Mouse (Mus musculus) cerebellum, adult 9-10 months (tissue): ENCODE data around the gene Ebpl.
A peak's percentile ranks its signal among the peaks of the same experiment; 100 is the strongest.

ENCODE experiments used
- DNase-seq: peaks from one replicate; pipeline ENCODE4 v3.0.0; 2022

The Ebpl gene

DNA sequence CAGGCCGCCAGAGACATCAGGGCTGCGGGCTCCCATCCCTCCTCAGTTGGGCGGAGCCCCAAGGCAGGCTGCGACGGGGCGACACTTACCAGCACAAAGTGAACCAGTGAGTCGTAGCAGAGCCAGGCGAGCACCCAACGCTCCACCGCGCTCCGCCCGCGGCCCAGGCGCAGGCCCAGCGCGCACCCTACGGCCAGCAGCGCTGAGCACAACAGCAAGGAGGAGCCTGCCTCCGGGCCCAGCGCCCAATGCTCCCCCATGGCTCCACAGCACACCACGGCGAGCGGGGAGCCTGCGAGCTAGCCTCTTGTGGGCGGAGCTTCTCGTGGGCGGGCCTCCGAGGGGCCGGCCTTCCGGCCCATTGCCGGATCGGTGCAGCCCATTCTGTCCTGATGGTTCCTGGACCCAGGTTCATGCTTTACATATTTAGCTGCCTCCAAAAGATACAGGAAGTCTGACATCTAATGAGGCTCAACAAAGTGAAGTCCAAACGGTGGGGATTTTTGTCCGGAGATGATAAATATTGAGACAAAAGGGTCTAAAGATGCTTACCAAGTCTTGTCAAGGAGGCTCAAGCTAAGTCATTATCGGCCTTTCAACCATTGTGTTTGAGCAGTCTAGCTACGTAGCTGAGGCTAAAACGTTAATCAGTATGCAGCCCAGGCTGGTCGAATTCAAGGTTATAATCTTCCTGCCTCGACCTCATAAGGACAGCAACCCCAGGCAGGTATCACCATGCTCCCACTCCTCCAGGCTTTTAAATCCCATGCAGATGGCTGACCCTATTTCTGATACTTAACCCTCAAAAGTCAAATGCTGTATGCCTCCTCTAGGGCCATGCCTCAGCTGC, at the start of gene Ebpl:
Gene Ebpl (minus strand): TSS at position 309 of the 850 bp plus-strand sequence.
- peak; percentile 90 for DNase-seq

DNA sequence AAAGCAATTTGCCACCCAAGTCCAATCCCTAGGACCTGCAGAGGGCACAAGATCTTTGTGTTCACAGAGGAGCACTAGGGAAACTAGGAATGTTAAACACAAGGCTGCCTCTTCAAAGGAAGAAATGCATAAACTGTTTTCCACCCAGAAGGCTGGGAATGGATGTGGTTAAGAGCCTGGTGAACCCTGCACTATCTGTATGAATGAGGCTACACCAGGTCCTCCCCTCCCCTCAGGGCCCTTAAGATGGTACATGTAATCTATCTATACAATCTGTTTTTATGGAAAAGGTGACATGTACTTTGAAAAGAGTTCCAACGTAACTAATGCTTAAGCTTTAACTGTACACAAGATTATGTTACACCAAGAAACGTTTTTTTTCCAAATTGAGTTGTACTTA, 49.8 kb upstream of the Ebpl start:
- DNase-seq = no peak

DNA sequence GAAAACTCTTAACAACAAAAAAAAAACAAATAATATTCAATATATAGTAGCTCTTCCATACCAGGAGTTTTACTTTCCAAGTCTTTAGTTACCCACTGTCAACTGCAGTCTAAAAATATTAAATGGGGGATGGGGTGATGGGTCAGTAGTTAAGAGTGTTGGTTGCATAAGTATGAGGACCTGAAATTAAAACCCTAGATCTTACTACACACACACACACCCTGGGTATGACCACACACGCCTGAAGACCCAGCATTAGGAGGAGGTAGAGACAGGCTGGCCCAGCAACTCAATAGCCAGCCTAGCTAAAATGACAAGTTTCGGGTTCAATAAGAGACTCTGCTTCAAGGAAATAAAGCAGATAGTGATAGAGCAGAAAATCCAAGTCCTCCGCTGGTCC, 46.8 kb upstream of the Ebpl start:
- DNase-seq = no peak

- DNase-seq = no peak
Observed at GRCm38 (mm10) chr14:61405761-61406160, 45.5 kb upstream of the Ebpl start.

- no peak for DNase-seq
Observed at GRCm38 (mm10) chr14:61404941-61405340, 44.7 kb upstream of the Ebpl start.

DNA sequence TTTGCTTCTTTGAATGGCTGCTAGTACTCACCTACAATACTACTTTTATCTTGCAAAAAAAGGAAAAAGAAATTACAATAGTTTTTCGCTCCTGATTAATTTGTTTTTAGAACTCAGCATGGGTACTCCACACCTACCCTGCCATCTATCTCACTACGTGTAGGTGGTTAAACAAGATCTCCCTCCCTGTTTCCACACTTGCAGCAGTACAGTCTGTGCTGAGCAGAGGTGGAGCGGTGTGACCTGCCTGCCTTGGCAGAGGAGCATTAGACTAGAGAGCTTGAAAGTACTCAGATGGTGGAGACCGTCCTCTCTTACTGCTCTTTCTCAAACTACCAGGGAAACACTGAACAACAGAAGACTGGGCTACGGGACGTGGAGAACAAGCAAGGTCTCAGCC, 34.5 kb upstream of the Ebpl start:
- DNase-seq = no peak

- no peak for DNase-seq
Observed at GRCm38 (mm10) chr14:61390586-61390985, 30.3 kb upstream of the Ebpl start.

- peak; percentile 31 for DNase-seq
Observed at GRCm38 (mm10) chr14:61367290-61367689, 7.1 kb upstream of the Ebpl start.

- DNase-seq = no peak
Observed at GRCm38 (mm10) chr14:61364656-61365055, 4.4 kb upstream of the Ebpl start.

DNA sequence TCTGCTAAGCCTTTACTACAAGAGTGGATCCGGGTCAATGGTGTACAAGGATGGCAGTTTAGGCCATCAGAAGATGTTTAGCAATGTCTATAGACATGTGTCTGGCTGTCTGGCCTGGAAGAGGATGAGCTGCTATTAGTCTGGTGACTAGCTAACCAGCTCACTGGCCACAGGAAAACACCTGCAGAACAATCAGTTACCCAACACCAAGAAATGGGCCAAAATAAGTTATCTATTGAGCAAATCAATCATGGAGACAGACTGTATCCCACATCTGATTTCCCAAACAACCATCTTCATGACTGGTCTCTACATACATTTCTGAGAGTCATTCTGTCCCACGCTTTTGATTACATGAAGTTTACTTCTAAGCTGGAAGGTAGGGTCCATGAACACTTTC, 3.5 kb upstream of the Ebpl start:
- DNase-seq = no peak

GRCm38 (mm10) chr14:61362268-61362667, 2.0 kb upstream of the Ebpl start:
- no peak for DNase-seq

GRCm38 (mm10) chr14:61360981-61361511, 807 bp upstream of the Ebpl start:
- no peak for DNase-seq

- no peak for DNase-seq
Observed at GRCm38 (mm10) chr14:61354251-61355235, 5.7 kb downstream of the Ebpl start.

DNA sequence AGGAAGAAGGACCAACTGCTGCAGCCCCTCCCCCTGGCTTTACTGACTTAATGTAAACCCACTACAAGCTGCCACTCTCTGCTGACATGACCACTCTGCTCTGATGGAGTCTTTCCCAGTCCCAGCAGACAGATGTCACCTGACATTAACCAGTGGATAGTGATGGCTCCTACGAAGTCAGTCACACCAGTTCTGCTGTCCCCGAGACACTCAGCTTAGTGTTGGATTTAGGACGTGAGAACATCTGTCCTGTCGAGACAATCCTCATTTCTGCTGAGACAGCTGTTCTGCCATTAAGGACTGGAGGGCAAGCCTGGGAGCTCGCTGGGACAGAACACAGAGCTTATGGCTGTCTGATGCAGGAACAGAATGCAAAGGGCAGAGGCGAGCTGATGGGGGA, 9.4 kb downstream of the Ebpl start:
- no peak for DNase-seq

DNA sequence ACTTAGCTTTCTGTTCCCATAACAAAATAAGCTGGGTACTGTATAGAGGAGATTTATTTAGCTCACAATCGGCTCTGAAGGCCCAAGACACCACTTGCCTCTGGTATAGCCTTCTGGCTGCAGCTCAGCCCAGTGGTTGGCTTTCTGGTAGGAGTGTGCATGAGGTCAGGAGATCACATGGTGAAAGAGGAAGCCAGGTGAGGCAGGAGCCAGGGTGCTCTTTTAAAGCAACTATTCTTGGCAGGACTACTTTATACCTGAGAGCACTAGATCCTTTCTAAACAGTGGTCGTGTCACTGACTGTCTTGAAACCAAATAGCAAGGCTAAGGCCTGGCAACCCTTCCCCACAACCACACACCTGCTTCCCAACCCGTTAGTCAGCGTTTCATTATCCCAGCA, 10.4 kb downstream of the Ebpl start:
- DNase-seq = no peak

GRCm38 (mm10) chr14:61346827-61347698, 13.2 kb downstream of the Ebpl start:
- DNase-seq = peak; percentile 41

DNA sequence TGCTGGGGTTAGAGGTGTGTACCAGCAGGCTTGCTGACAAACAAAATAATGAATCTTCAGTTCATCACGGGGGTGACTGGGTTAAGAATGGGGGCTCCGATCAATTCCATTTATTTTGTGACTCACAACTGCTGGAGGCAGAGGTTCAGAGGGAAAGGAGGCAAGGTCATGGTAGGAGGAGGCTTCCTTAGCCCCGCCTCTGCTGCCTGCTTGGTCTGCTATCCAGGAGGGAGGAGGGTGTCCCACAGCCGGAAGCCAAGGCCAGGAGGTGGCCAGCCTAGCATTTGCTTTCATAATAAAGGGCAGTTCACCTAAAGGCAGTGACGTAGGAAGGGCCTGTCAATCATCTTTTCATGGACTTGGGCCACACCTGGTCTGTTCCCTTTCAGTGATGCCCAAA, 15.6 kb downstream of the Ebpl start:
- no peak for DNase-seq

GRCm38 (mm10) chr14:61339381-61339780, 20.9 kb downstream of the Ebpl start:
- DNase-seq = no peak

- peak; percentile 86 for DNase-seq
Observed at GRCm38 (mm10) chr14:61330996-61331561, 29.2 kb downstream of the Ebpl start.

DNA sequence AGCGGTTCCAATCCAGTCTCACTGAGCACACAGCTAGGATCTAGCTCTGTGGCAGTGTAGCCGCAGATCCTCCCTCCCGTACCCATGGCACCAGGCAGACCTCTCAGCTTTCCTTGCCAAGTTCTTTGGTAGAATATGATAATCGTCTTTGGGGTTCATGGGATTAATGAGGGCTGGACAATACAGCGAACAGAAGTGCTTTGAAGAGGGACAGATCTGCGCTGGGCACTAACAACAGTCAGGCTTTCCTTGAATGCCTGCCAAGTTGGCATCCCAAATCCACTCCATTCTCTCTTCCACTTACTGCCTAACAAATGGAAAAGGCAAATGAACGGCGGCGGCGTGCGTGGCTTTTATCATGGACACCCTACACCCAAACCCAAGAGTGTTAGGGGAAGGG, 29.6 kb downstream of the Ebpl start:
- peak; percentile 74 for DNase-seq

DNA sequence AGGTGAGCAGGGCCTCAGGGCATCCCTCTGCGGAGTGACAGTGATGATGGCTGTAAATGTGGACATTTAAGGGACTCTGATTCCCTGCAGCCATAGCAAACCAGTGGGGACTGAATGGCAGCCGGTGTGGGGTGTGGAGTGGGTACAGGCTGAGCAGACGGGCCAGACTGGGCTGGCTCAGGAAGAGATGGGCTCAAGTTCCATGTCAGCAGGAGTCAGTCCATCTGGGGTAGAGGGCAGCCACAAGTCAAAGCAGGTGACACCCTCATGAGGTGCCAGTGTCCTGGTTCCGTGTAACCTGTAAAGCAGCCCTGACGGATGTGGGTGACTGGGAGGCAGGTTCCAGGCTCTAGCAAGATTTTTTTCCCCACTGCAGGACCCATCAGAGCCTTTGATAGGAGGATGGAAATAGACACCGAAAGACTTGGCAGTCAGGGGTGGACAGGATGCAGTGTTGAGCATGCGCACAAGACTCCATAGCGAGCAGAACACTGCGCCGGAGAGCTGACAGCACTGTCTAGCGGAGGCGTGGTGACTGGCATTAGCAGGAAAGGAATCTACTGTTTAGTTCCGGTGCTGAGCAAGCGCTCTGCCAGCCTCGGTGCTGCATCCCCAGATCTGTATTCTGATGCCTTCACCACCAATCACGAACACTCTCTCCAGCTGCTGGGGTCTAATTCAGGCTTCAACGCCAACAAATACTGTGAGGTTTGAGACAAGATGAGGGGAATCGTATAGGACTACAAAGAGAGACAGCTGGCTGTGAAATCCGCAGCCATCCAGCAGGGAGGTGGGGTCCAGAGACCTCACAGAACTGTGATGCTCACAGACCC, 32.4 kb downstream of the Ebpl start:
- peak; percentile 94 for DNase-seq
